Mouse (Mus musculus) gastrocnemius, postnatal 36 days (tissue): ENCODE measurements around the gene Fcor. TPM values are rescaled to one million over a fixed set of nuclear protein-coding genes. Genes with fewer than 3 reads are reported as not detected.

Experiments used
- DNase-seq, 2 experiments: peaks; one replicate each; pipeline ENCODE4 v3.0.0; 2022
- intact Hi-C: fragments of 180-260 bp; cut with DNase I; formaldehyde crosslinking; loops from one replicate; pipeline ENCODE4 v1.15.1; 2025
- long read RNA-seq, 2 experiments: library from polyadenylated mRNA; stranded (forward); transcript quantifications; one replicate each; pipeline ENCODE4 v2.0.0; 2021
- total RNA-seq, 2 experiments: library from RNA; stranded (reverse); gene quantifications; 2 replicates each; pipeline ENCODE4 v1.2.3; 2021

Gene Fcor
- not detected for total RNA-seq
- long read RNA-seq, experiment 1, partial matches to known transcripts, result 0 of 3 reads
- long read RNA-seq, experiment 1, other reads (novel, unspliced or antisense), result 0 of 3 reads
- long read RNA-seq, experiment 2, result 0 reads

DNA sequence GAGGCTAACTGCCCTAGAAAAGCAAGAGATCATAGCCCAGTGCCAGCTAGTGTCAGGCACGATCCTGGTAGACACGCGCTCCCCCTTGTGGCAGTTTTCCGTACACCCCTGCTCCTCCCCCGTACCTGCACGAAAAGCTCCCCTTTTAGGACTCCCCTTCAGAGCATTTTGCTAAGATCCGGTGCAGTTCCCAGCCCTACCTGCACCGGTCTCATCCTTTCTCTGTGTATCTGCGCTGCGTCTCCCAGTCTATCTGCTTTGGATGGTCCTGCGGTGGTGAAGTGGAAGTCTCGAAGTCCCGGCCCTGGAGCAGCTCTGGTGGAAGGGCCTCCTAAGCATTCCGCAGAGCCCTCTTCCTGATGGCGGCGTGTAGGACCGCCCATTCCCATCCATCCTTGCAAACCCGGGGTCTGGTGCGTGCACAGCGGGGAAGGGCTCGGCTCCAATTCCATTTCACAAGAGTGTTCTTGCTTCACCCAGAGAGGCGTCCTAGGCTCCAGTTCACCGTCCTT, at the start of gene Fcor:
TSS of gene Fcor (minus strand) at position 383 of the 512 bp plus-strand sequence.
- peak; percentile 71 for DNase-seq
- intact Hi-C loops, result loop anchor here (1.0 to 10.0 kb wide), 3 partner anchors 45 to 207 kb away; partner anchors contain the start of genes Pcp2 and Pex11g

DNA sequence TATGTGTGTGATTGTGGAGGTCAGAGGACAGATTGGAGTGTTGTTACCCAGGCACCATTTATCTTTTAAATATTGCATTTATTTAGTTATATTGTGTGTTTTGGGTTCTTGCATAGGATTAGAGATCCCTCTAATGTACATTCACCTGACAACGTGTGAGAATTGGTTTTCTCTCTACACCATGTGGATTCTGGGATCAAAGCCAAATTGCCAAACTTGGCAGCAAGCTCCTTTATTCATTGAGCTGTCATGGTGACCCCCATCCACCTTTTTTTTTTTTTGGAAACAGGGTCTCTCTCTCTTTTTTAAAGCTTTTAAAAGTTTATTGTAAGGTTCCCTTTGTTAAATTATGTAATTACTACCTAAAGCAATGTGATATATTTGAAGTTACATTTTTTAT, 48.9 kb upstream of the Fcor start:
- intact Hi-C loops, result no loop called here

GRCm38 (mm10) chr8:3720551-3720950, 48.4 kb upstream of the Fcor start, which contains the start of gene Clec4g:
Gene Clec4g, minus strand, starts transcription at chr8:3720651.
- intact Hi-C loops, result no loop called here
- no peak for DNase-seq

More for the DNA sequence above, 48.9 kb upstream of the Fcor start:
- no peak for DNase-seq

DNA sequence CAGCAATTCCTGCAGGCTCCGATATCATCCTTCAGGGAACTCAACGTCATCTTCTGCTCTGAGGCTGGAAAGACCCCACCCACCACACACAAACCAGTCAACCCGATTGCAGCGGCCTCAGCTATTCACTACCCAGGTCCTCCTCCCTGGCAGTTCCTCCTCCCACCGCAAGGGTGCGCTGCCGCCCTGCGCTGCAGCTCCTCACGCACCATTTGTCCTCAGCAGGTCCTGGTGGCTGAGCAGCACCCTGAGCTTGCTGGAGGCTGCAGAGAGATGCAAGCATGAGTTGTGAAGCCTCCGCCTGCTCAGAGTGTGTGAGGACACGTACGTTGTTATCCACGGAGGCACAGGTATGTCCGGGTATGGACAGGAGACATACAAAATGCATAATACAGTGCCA, 46.4 kb upstream of the Fcor start:
- peak; percentile 31 to 56 for DNase-seq
- intact Hi-C loops, result loop anchor here (10.0 kb wide), 1 partner anchor 236 kb away; the partner anchor contains the start of gene Cd209c

DNA sequence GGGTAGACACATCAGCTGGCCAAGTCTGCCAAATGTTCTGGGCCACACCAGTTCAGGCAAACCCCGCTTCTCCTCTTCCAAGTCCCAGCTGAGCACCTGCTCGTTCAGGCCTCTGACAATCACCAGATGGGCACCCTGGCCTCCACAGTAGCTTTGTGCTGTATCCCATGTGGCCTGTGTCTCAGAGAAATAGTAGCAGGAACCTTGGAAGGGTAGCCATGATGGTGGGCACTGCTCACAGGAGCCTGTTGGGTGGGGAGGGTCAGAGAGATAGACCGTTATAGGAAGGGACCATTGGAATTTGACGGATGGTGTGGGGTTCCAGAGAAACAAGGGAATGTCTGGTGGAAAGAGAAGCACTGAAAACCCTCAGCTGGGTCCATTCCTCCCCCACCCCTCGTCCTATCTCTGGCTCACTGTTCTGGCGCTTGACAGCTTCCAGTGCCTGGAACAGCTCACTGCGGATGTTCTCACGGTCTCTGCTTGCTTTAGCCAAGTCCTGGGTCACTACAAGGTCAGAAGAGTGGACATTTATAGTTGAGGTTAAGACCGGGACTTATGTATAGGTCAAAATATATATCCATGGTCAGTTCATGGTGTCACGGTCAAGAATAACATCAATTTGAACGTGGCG, 45.3 kb upstream of the Fcor start:
- no peak for DNase-seq
- intact Hi-C loops, result loop anchor here (10.0 kb wide), 1 partner anchor 237 kb away; the partner anchor contains the start of gene Cd209c

DNA sequence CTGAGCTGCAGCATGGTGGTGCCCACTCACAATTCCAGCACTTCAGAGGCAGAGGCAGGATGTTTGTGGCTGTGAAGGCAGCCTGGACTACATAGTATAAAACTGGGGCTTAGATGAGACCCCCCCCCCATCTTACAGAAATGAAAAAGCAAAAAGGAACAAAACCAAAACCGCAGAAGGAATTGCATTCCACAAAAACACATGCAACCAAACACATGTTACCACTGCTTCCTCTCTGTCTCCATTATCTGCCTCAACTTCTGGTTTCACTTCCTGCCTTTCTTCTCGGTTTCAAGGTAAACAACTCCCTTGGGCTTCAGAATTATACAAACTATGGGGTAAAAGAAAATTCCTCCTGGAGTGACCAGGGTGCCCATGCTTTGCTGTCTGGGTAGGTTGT, 39.5 kb upstream of the Fcor start:
- intact Hi-C loops, result loop anchor here (10.0 kb wide), 1 partner anchor 243 kb away; the partner anchor contains the start of gene Cd209c
- no peak for DNase-seq

GRCm38 (mm10) chr8:3710312-3710711, 38.1 kb upstream of the Fcor start:
- intact Hi-C loops, result loop anchor here (10.0 kb wide), 1 partner anchor 244 kb away; the partner anchor contains the start of gene Cd209c
- no peak for DNase-seq

DNA sequence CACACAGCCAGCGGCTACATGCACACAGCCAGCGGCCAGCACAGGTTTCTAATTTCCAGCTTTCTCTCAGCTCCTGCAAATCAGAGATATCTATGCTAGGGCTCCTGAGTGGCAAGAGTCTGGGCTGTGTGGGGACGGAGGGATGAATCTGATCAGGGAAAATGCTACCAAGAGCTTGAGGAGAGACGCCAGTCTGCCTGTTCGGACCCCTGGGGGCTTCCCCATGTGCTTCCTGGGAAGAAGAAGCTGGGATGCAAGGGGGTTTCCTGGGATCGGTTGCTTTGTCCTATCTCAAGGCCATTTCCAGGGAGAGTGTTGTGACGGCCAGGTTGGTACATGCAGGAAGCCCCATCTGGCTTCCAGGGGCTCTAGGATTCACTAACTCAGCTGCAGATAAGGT, 35.4 kb upstream of the Fcor start:
- DNase-seq, result no peak
- intact Hi-C loops, result no loop called here

DNA sequence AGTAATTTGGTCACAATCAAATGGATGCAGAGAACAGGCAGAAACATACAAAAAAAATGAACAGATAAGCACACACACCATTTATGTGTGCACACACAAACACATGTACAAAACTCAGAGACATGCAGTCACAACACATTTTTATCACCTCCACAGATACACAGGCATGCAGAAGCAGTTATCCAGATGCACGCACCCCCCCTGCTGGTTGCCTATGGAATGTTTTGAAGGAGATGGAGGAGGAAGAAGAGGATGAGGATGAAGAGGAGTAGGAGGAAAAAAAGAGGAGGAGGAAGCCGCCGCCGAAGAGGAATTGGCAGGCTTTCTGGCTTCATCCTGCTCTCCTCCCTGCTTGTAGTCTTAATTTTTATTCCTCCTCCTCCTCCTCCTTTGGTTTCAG, 33.5 kb upstream of the Fcor start:
- no peak for DNase-seq
- intact Hi-C loops, result no loop called here

GRCm38 (mm10) chr8:3701491-3701890, 29.3 kb upstream of the Fcor start:
- intact Hi-C loops, result no loop called here
- DNase-seq, result no peak

GRCm38 (mm10) chr8:3694121-3694520, 22.0 kb upstream of the Fcor start, which contains the start of gene Fcer2a:
Gene Fcer2a, minus strand, starts transcription at chr8:3694175.
- DNase-seq, result no peak
- intact Hi-C loops, result no loop called here

GRCm38 (mm10) chr8:3690774-3691173, 18.6 kb upstream of the Fcor start:
- DNase-seq, result peak in 1 of 2 experiments; percentile 1
- intact Hi-C loops, result no loop called here

GRCm38 (mm10) chr8:3687537-3687936, 15.4 kb upstream of the Fcor start:
- DNase-seq, result peak in 1 of 2 experiments; percentile 4
- intact Hi-C loops, result no loop called here

- intact Hi-C loops, result no loop called here
- no peak for DNase-seq
Observed at GRCm38 (mm10) chr8:3685422-3685821, 13.3 kb upstream of the Fcor start.

DNA sequence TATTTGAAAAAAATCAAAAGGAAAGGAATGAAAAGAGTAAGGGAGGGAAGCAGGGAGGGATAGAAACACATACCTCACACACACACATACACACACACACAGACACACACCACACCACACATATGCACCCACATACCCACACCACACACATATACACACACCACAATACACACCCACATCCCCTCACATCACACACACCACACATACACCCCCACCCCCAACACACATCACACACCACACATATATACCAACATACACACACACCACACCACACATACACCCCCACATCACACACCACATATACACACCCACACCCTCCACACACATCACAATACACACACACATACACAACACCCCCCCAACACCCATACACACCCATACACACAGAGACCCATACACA, 12.4 kb upstream of the Fcor start:
- intact Hi-C loops, result no loop called here
- DNase-seq, result peak in 1 of 2 experiments; percentile 3

GRCm38 (mm10) chr8:3683408-3684176, 11.4 kb upstream of the Fcor start:
- intact Hi-C loops, result no loop called here
- peak; percentile 12 to 15 for DNase-seq

- intact Hi-C loops, result no loop called here
- DNase-seq, result no peak
Observed at GRCm38 (mm10) chr8:3682435-3682834, 10.3 kb upstream of the Fcor start.

- intact Hi-C loops, result loop anchor here (10.0 kb wide), 1 partner anchor 215 kb away; the partner anchor contains the start of gene Pex11g
- no peak for DNase-seq
Observed at GRCm38 (mm10) chr8:3679656-3680055, 7.5 kb upstream of the Fcor start.

DNA sequence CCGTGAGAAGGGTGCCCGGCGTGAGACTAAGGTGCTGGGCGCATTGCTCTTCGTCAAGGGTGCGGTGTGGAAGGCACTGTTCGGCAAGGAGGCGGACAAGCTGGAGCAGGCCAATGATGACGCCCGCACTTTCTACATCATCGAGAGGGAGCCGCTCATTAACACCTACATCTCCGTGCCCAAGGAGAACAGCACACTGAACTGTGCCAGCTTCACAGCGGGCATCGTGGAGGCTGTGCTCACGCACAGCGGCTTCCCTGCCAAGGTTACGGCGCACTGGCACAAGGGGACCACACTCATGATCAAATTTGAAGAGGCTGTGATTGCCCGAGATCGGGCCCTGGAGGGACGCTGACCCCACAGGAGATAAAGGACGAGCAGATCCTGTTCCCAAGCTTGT, 7.1 kb upstream of the Fcor start:
- intact Hi-C loops, result loop anchor here (10.0 kb wide), 1 partner anchor 214 kb away; the partner anchor contains the start of gene Pex11g
- no peak for DNase-seq

- no peak for DNase-seq
- intact Hi-C loops, result loop anchor here (10.0 kb wide), 1 partner anchor 214 kb away; the partner anchor contains the start of gene Pex11g
Observed at GRCm38 (mm10) chr8:3678831-3679230, 6.7 kb upstream of the Fcor start.
